Mouse (Mus musculus) heart, postnatal 0 days (tissue): ENCODE measurements around the gene Cabs1. TPM values are rescaled to one million over a fixed set of nuclear protein-coding genes. Genes with fewer than 3 reads are reported as not detected.
A peak's percentile ranks its signal among the peaks of the same experiment; 100 is the strongest.

Experiments used
- ATAC-seq: fragments of 200-750 bp; cut with Nextera tagmentation; 2 replicates; pipeline ENCODE4 v1.8.0; 2017; ENCODE audit warnings: low read depth, moderate number of reproducible peaks, moderate library complexity; ENCODE audit not compliant: insufficient read depth
- DNase-seq: peaks from one replicate; pipeline ENCODE4 v3.0.0-alpha.2; 2016; ENCODE audit warnings: low spot score
- H3K27ac ChIP-seq: fragments of 300-500 bp; sonication (generic); 2 replicates; pipeline ENCODE4 v1.5.1; 2014; ENCODE audit warnings: low read depth, mild to moderate bottlenecking
- H3K27me3 ChIP-seq: fragments of 300-500 bp; sonication (generic); 2 replicates; pipeline ENCODE4 v1.6.1; 2014; ENCODE audit warnings: low read length, mixed read lengths; ENCODE audit not compliant: control insufficient read depth, insufficient read depth
- H3K36me3 ChIP-seq: fragments of 300-500 bp; sonication (generic); replicated peaks from 2 replicates; pipeline ENCODE4 v1.6.1; 2014; ENCODE audit warnings: low read length, mixed read lengths; ENCODE audit not compliant: control insufficient read depth, insufficient read depth
- H3K4me1 ChIP-seq: fragments of 300-500 bp; sonication (generic); 2 replicates; pipeline ENCODE4 v1.6.1; 2014; ENCODE audit warnings: antibody characterized with exemption; ENCODE audit not compliant: control insufficient read depth, insufficient read depth
- H3K4me2 ChIP-seq: fragments of 300-500 bp; sonication (generic); 2 replicates; pipeline ENCODE4 v1.6.1; 2014; ENCODE audit warnings: low read depth, mild to moderate bottlenecking, low read length, moderate library complexity
- H3K4me3 ChIP-seq: fragments of 300-500 bp; sonication (generic); 2 replicates; pipeline ENCODE4 v1.5.1; 2014; ENCODE audit warnings: low read depth, low read length
- H3K9ac ChIP-seq: fragments of 300-500 bp; sonication (generic); replicated peaks from 2 replicates; pipeline ENCODE4 v1.6.1; 2014; ENCODE audit warnings: low read depth, low read length, mixed read lengths
- H3K9me3 ChIP-seq: fragments of 300-500 bp; sonication (generic); replicated peaks from 2 replicates; pipeline ENCODE4 v1.6.1; 2016; ENCODE audit warnings: low read length; ENCODE audit not compliant: control insufficient read depth
- CTCF ChIP-seq: IDR thresholded peaks from 2 replicates; pipeline ENCODE4 v1.5.1; 2016; ENCODE audit warnings: antibody characterized with exemption, control low read depth, low read depth
- EP300 ChIP-seq: IDR thresholded peaks from 2 replicates; pipeline ENCODE4 v1.6.1; 2016; ENCODE audit warnings: antibody characterized with exemption, low read depth
- WGBS: fragments of 180-500 bp; shearing (Covaris S2); extraction: QIAGEN DNeasy Blood & Tissue Kit; methylation state at CpG from one replicate; pipeline ENCODE4 v1.1.7; 2014; 5-methylcytosine and 5-hydroxymethylcytosine counted together
- polyA plus RNA-seq: library from polyadenylated mRNA; unstranded; fragments of >200 nt; fragmentation: Nextera tagmentation; extraction: Ambion mirVana; gene quantifications from 2 replicates; pipeline ENCODE4 v1.2.1, GENCODE M21; 2015
- total RNA-seq: library from RNA; depleted of rRNA; stranded (reverse); fragments of >200 nt; gene quantifications from 2 replicates; pipeline ENCODE4 v1.2.3, GENCODE M21; 2014; ENCODE audit warnings: low replicate concordance; rRNA removed

Cabs1 gene
- total RNA-seq: not detected in 2 replicates
- polyA plus RNA-seq: not detected in 2 replicates

GRCm38 (mm10) chr5:87979139-87979538 is at the start of gene Cabs1:
TSS of gene Cabs1 (plus strand) at chr5:87979439.
- DNase-seq (no peak), ATAC-seq (no peak)
- no peaks in the 10 kb centered on the region for H3K9me3 ChIP-seq
- no peak within 1 kb of the TSS for H3K9ac ChIP-seq
- H3K4me1 ChIP-seq: no peaks in the 10 kb centered on the region
- H3K4me3 ChIP-seq: no peak within 1 kb of the TSS
- H3K36me3 ChIP-seq: no peaks in the 10 kb centered on the region
- H3K27me3 ChIP-seq: no peaks in the 10 kb centered on the region
- H3K4me2 ChIP-seq: no peak within 1 kb of the TSS
- no peak within 1 kb of the TSS for H3K27ac ChIP-seq
- TF ChIP-seq EP300 (no peak), CTCF (no peak)
- WGBS: 66% methylated on average over 3 of the region's 3 CpGs

GRCm38 (mm10) chr5:87931603-87932002 is 47.6 kb upstream of the Cabs1 start:
- Histone ChIP-seq H3K4me1 (no peaks in the 10 kb centered on the region), H3K9me3 (no peaks in the 10 kb centered on the region), H3K27me3 (no peaks in the 10 kb centered on the region), H3K36me3 (no peaks in the 10 kb centered on the region), H3K4me3 (no peak overlapping the region), H3K9ac (no peak overlapping the region), H3K27ac (no peak overlapping the region), H3K4me2 (no peak overlapping the region)
- no peak for DNase-seq
- TF ChIP-seq EP300 (no peak), CTCF (no peak)
- 67% methylated on average over 1 of the region's 1 CpGs for WGBS
- no peak for ATAC-seq

GRCm38 (mm10) chr5:87940752-87941151 is 38.5 kb upstream of the Cabs1 start:
- Histone ChIP-seq H3K4me1 (no peaks in the 10 kb centered on the region), H3K4me3 (no peak overlapping the region), H3K27me3 (no peaks in the 10 kb centered on the region), H3K36me3 (no peaks in the 10 kb centered on the region), H3K27ac (no peak overlapping the region), H3K9me3 (no peaks in the 10 kb centered on the region), H3K9ac (no peak overlapping the region), H3K4me2 (no peak overlapping the region)
- TF ChIP-seq CTCF (0 out of 2 replicates have a peak, but pooled peaks have one; percentile 6), EP300 (no peak)
- no peak for ATAC-seq
- DNase-seq: no peak
- 32% methylated on average over 3 of the region's 3 CpGs for WGBS

GRCm38 (mm10) chr5:87942515-87942914 is 36.7 kb upstream of the Cabs1 start:
- DNase-seq (no peak), ATAC-seq (no peak)
- H3K4me3 ChIP-seq: no peak overlapping the region
- no peak overlapping the region for H3K9ac ChIP-seq
- H3K4me1 ChIP-seq: no peaks in the 10 kb centered on the region
- H3K27ac ChIP-seq: no peak overlapping the region
- H3K27me3 ChIP-seq: no peaks in the 10 kb centered on the region
- H3K36me3 ChIP-seq: no peaks in the 10 kb centered on the region
- H3K9me3 ChIP-seq: no peaks in the 10 kb centered on the region
- H3K4me2 ChIP-seq: no peak overlapping the region
- TF ChIP-seq CTCF (no peak), EP300 (no peak)

GRCm38 (mm10) chr5:87951836-87952235 is 27.4 kb upstream of the Cabs1 start:
- ATAC-seq (no peak), DNase-seq (no peak)
- no peak for TF ChIP-seq EP300
- TF ChIP-seq CTCF: no peak
- Histone ChIP-seq H3K4me1 (no peaks in the 10 kb centered on the region), H3K36me3 (no peaks in the 10 kb centered on the region), H3K27ac (no peak overlapping the region), H3K9ac (no peak overlapping the region), H3K9me3 (no peaks in the 10 kb centered on the region), H3K4me3 (no peak overlapping the region), H3K27me3 (no peaks in the 10 kb centered on the region), H3K4me2 (no peak overlapping the region)

GRCm38 (mm10) chr5:87969201-87969600 is 10.0 kb upstream of the Cabs1 start, which contains the start of the genes 2310003L06Rik and Gm28434:
TSS of gene 2310003L06Rik (plus strand) at chr5:87969459.
TSS of gene Gm28434 (plus strand) at chr5:87969517.
- no peak for DNase-seq
- TF ChIP-seq EP300 (no peak), CTCF (no peak)
- 53% methylated on average over 2 of the region's 2 CpGs for WGBS
- no peak for ATAC-seq
- Histone ChIP-seq H3K4me3 (no peak within 1 kb of the TSS), H3K27ac (no peak within 1 kb of the TSS), H3K27me3 (no peaks in the 10 kb centered on the region), H3K9me3 (no peaks in the 10 kb centered on the region), H3K4me2 (no peak within 1 kb of the TSS), H3K4me1 (no peaks in the 10 kb centered on the region), H3K9ac (no peak within 1 kb of the TSS), H3K36me3 (no peaks in the 10 kb centered on the region)
